ENCODE assay signal across 24 mouse cellular contexts in the genomic region with DNA sequence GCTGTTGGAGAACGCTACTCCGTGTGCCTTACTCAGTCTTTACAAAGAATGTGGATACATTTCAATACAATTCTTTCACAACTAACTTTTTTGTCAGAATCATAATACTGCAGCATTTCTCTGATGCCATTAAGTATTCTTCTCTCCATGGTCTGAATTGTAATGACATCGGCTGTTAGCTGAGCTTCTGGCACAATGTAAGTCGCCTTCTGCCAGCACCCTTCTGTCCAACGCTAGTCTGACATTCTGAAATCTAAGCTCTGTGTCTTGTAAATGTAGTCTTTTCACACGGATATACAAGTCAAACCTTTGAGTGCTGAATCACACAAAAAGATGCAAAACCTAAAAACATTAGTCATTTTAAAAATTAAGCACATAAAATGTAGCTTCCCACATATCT.
DNase-seq lines count a peak whose midpoint lies in the region; ATAC-seq and TF ChIP-seq lines count a peak whose summit lies in the region.
"Had no signal": no experiment of that assay in that cellular context is flagged by ENCODE, and none has a peak within 500 bp of the region (broad histone marks: within the 10 kb centered on the region; RNA-seq: fewer than 3 reads in every experiment).

No protein-coding gene starts in this region.

- no peak overlapping the region for H3K4me3 ChIP-seq in layer of hippocampus, adult 2 months
- H3K4me3 ChIP-seq: heart, embryonic 12.5 days; limb, embryonic 13.5 days; liver, embryonic 12.5 days; midbrain, embryonic 12.5 days had no signal

- ATAC-seq in cerebellum, adult (ENCODE audit: insufficient number of reproducible peaks, low FRiP score, low TSS enrichment): peak; percentile 67; the same call in 1 of the 2 replicates
- ATAC-seq: activated CD4-positive, CD25-positive, alpha-beta regulatory T cell, adult 4 months; hindbrain, postnatal 0 days; intestine, embryonic 16.5 days; liver, embryonic 12.5 days had no signal

- no peak for DNase-seq in cerebellum, postnatal 4 days (ENCODE audit: low spot score in 2 of 2)
- no peak for DNase-seq in layer of hippocampus, adult 2 months (ENCODE audit: low spot score in 2 of 2)
- DNase-seq in layer of hippocampus, postnatal 25 days (ENCODE audit: extremely low spot score in 1 of 2, low spot score in 1 of 2): no peak
- DNase-seq in cerebellum, adult 18-20 months: peak; percentile 42 to 64
- DNase-seq in cerebellum, postnatal 14 days: peak; percentile 57 to 73
- DNase-seq in kidney, postnatal 14 days: no peak
- no peak for DNase-seq in natural killer cell, adult 2 months (ENCODE audit: low spot score in 2 of 2)
- DNase-seq: adrenal gland, adult 8-10 months; gastrocnemius, postnatal 14 days; heart, adult 18-20 months; heart, postnatal 10 days; kidney, adult 9 months; kidney, postnatal 25 days; layer of hippocampus, postnatal 36 days; lung, adult 18-20 months; lung, postnatal 10 days had no signal

- TF ChIP-seq CTCF in layer of hippocampus, adult 2 months (conservative IDR thresholded peaks at IDR 0.05): no peak

- H3K27ac ChIP-seq in layer of hippocampus, adult 2 months: 0 out of 2 replicates have a peak overlapping the region, but pooled peaks have one; percentile 43
- H3K27ac ChIP-seq: hindbrain, postnatal 0 days; limb, embryonic 13.5 days; liver, embryonic 12.5 days; midbrain, embryonic 12.5 days had no signal

Comparison
In these comparisons a context has a peak if more than half of its experiments do, and no peak if none do; other contexts are left out.
1. DNase-seq: peak in cerebellum, adult 18-20 months (2 of 2) and cerebellum, postnatal 14 days (2 of 2); none in cerebellum, postnatal 4 days (0 of 2), layer of hippocampus, adult 2 months (0 of 2), layer of hippocampus, postnatal 25 days (0 of 2), kidney, postnatal 14 days (single experiment) and natural killer cell, adult 2 months (0 of 2).